In the genomic region with DNA sequence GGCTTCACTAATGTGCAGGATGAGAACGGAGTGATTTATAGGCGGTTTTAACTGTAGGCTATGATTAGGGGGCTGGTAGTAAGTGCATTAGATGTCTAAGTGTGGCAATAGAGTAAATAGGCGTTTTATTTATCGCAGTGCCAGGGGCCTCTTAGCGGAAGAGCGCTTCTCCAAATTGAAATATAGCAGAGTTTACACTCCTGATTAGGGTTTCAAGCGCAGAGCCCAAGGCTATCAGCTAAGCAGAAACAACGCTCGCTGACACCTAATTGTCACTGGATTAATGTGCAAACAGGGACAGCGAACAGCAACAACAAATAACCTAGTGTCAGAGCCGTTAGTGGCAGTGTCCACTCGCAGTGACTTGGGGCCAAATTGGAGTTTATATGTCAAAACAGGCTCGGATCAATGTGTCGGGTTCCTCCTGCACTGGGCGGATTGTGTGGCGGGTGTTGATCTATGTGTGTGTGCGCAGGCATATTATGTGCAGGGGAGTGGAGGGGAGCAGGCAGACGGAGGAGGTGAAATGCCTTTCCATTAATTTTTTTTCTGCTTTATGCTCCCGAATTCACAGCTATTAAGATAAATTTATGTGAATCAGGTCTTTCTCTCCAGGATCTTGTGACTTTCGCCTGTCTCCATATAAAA, we compare ENCODE assay signal across 9 mouse cellular contexts.
A peak's percentile ranks its signal among the peaks of the same experiment; 100 is the strongest.
DNase-seq lines count a peak whose midpoint lies in the region; ATAC-seq and TF ChIP-seq lines count a peak whose summit lies in the region.
"Had no signal": no experiment of that assay in that cellular context is flagged by ENCODE, and none has a peak within 500 bp of the region (broad histone marks: within the 10 kb centered on the region; RNA-seq: fewer than 3 reads in every experiment).

No protein-coding gene starts in this region.

- H3K9me3 ChIP-seq in heart, embryonic 14.5 days (ENCODE audit: control insufficient read depth, low read length): no peaks in the 10 kb centered on the region
- no peaks in the 10 kb centered on the region for H3K9me3 ChIP-seq in liver, postnatal 0 days (ENCODE audit: low read length)

- H3K4me1 ChIP-seq in heart, embryonic 14.5 days (ENCODE audit: control insufficient read depth in 2 of 2, insufficient read depth in 2 of 2, low read length in 2 of 2): peaks cover 5 to 9% of the 10 kb centered on the region in 2 experiments; a peak in 3 of 4 replicates
- H3K4me1 ChIP-seq in liver, postnatal 0 days (ENCODE audit: insufficient read depth): no peaks in the 10 kb centered on the region

- H3K27ac ChIP-seq in heart, embryonic 14.5 days (replicated peaks in 1 of 2; ENCODE audit: control insufficient read depth in 1 of 2, insufficient read depth in 1 of 2, low read depth in 2 of 2, low read length in 2 of 2): no peak overlapping the region
- H3K27ac ChIP-seq in liver, postnatal 0 days (ENCODE audit: low read depth): no peak overlapping the region

- TF ChIP-seq CTCF in liver, postnatal 0 days (IDR thresholded peaks at IDR 0.05; ENCODE audit: low read depth): no peak

- WGBS in heart, embryonic 14.5 days: 14% methylated on average over 20 of the region's 20 CpGs
- 11% methylated on average over 20 of the region's 20 CpGs for WGBS in liver, postnatal 0 days (ENCODE audit: insufficient replicate concordance)

- no peaks in the 10 kb centered on the region for H3K36me3 ChIP-seq in heart, embryonic 14.5 days (ENCODE audit: control insufficient read depth, insufficient read depth, low read length)
- no peaks in the 10 kb centered on the region for H3K36me3 ChIP-seq in liver, postnatal 0 days (replicated peaks; ENCODE audit: insufficient read depth, low read length)

- H3K4me3 ChIP-seq in heart, embryonic 14.5 days (ENCODE audit: control insufficient read depth in 1 of 2, insufficient read depth in 1 of 2, low read depth in 1 of 2, low read length in 2 of 2): peak overlapping the region; percentile 37 to 43; a peak in 3 of 4 replicates
- no peak overlapping the region for H3K4me3 ChIP-seq in liver, postnatal 0 days (ENCODE audit: low read depth, low read length)
- H3K4me3 ChIP-seq: myocyte had no signal

- peak overlapping the region; percentile 44; the same call in 1 of the 2 replicates for H3K9ac ChIP-seq in heart, embryonic 14.5 days (ENCODE audit: low read length)
- no peak overlapping the region for H3K9ac ChIP-seq in liver, postnatal 0 days (replicated peaks)

- TF ChIP-seq EP300 in liver, postnatal 0 days (IDR thresholded peaks at IDR 0.05; ENCODE audit: low read depth): no peak

- peaks cover 50% of the 10 kb centered on the region for H3K27me3 ChIP-seq in heart, embryonic 14.5 days (ENCODE audit: control insufficient read depth, insufficient read depth, low read length)
- H3K27me3 ChIP-seq in liver, postnatal 0 days (ENCODE audit: insufficient read depth, low read length): peaks cover 48% of the 10 kb centered on the region

- DNase-seq in cerebellum, postnatal 10 days: peak; percentile 18 to 37
- no peak for DNase-seq in cerebellum, postnatal 4 days (ENCODE audit: low spot score in 2 of 2)
- DNase-seq in ZHBTc4 (ENCODE audit: low read depth, low spot score): peak; percentile 36
- DNase-seq in liver, postnatal 0 days: no peak
- DNase-seq in left cerebral cortex, adult 11 months (ENCODE audit: low spot score): no peak
- no peak for DNase-seq in gastrocnemius, postnatal 14 days

- no peak for ATAC-seq in heart, embryonic 14.5 days (ENCODE audit: insufficient number of reproducible peaks, insufficient read depth, low FRiP score, low read depth)
- ATAC-seq in liver, postnatal 0 days: no peak
- no peak for ATAC-seq in CD4-positive, CD25-positive, alpha-beta regulatory T cell, adult 4 months

- intact Hi-C loops in gastrocnemius, postnatal 14 days (cut with DNase I; ENCODE audit: low total_unique reads): no loop called here

- peak overlapping the region; percentile 73 for H3K4me2 ChIP-seq in heart, embryonic 14.5 days (ENCODE audit: low read length)
- peak overlapping the region; percentile 40 for H3K4me2 ChIP-seq in liver, postnatal 0 days (ENCODE audit: low read depth, low read length)

Comparison
In these comparisons a context has a peak if more than half of its experiments do, and no peak if none do; other contexts are left out.
1. DNase-seq: peak in cerebellum, postnatal 10 days (2 of 2) and ZHBTc4 (single experiment); none in cerebellum, postnatal 4 days (0 of 2), liver, postnatal 0 days (single experiment), left cerebral cortex, adult 11 months (single experiment) and gastrocnemius, postnatal 14 days (single experiment).